Mouse (Mus musculus) v-Abl transformed pro-B cells (cell line): ENCODE results near the gene Dpyd.

ENCODE experiments used
- in situ Hi-C, 2 experiments: fragments of 400-800 bp; cut with MboI; formaldehyde crosslinking; loops; one replicate each; pipeline ENCODE4 v1.15.1; 2025; ENCODE audit not compliant: unreplicated experiment in 2 of 2

Dpyd gene

GRCm38 (mm10) chr3:119333335-119334305 is 771.7 kb downstream of the Dpyd start:
- in situ Hi-C loops = no loop called here

GRCm38 (mm10) chr3:119361555-119362385 is 799.8 kb downstream of the Dpyd start:
- in situ Hi-C loops = no loop called here

- in situ Hi-C loops = no loop called here
Measured at GRCm38 (mm10) chr3:119362392-119362791, 800.5 kb downstream of the Dpyd start.

GRCm38 (mm10) chr3:119368931-119369330 is 807.0 kb downstream of the Dpyd start:
- in situ Hi-C loops = no loop called here

- in situ Hi-C loops = no loop called here
Measured at GRCm38 (mm10) chr3:119381119-119381518, 819.2 kb downstream of the Dpyd start.

GRCm38 (mm10) chr3:119382395-119382794 is 820.5 kb downstream of the Dpyd start:
- in situ Hi-C loops = no loop called here

GRCm38 (mm10) chr3:119387332-119388105 is 825.6 kb downstream of the Dpyd start:
- in situ Hi-C loops = no loop called here

GRCm38 (mm10) chr3:119397205-119397604 is 835.3 kb downstream of the Dpyd start:
- in situ Hi-C loops = no loop called here

- in situ Hi-C loops = no loop called here
Measured at GRCm38 (mm10) chr3:119402836-119403728, 841.2 kb downstream of the Dpyd start.

GRCm38 (mm10) chr3:119419087-119419709 is 857.3 kb downstream of the Dpyd start:
- in situ Hi-C loops = no loop called here

GRCm38 (mm10) chr3:119419745-119420144 is 857.8 kb downstream of the Dpyd start:
- in situ Hi-C loops = no loop called here

- in situ Hi-C loops = no loop called here
Measured at GRCm38 (mm10) chr3:119431339-119431738, 869.4 kb downstream of the Dpyd start.

- in situ Hi-C loops = no loop called here
Measured at GRCm38 (mm10) chr3:119431757-119432156, 869.8 kb downstream of the Dpyd start.

- in situ Hi-C loops = no loop called here
Measured at GRCm38 (mm10) chr3:119447559-119447958, 885.6 kb downstream of the Dpyd start.

GRCm38 (mm10) chr3:119464073-119464472 is 902.1 kb downstream of the Dpyd start:
- in situ Hi-C loops = no loop called here

- in situ Hi-C loops = no loop called here
Measured at GRCm38 (mm10) chr3:119464479-119464878, 902.5 kb downstream of the Dpyd start.

- in situ Hi-C loops = no loop called here
Measured at GRCm38 (mm10) chr3:119467723-119468122, 905.8 kb downstream of the Dpyd start.
